Mouse (Mus musculus): ENCODE data around the gene Fam129b. TPM values are rescaled to one million over a fixed set of nuclear protein-coding genes. Genes with fewer than 3 reads are reported as not detected.

Gene Fam129b
- total and polyA plus RNA-seq, 3 experiments: 0.53 to 20.7 (median 1.5) TPM

GRCm38 (mm10) chr2:32839261-32839660 is 36.7 kb upstream of the Fam129b start:
- TF ChIP-seq TAL1 (conservative IDR thresholded peaks at IDR 0.05; ENCODE audit: low read depth, low read length) (no peak), POLR2AphosphoS5 (IDR thresholded peaks at IDR 0.05; ENCODE audit: insufficient replicate concordance, low read depth, low read length) (no peak), GATA1 (IDR thresholded peaks at IDR 0.05; ENCODE audit: borderline replicate concordance, low read length) (no peak), CTCF (IDR thresholded peaks at IDR 0.05; ENCODE audit: low read depth, low read length) (no peak), GATA2 (IDR thresholded peaks at IDR 0.05; ENCODE audit: borderline replicate concordance, low read depth, low read length) (no peak)
- Histone ChIP-seq H3K4me1 (ENCODE audit: insufficient read depth, low read depth, low read length) (peaks cover 2% of the 10 kb centered on the region; the same call in 1 of the 2 replicates), H3K27me3 (ENCODE audit: insufficient read depth, low read length) (no peaks in the 10 kb centered on the region), H3K36me3 (replicated peaks) (peaks cover 25% of the 10 kb centered on the region), H3K4me3 (ENCODE audit: low read depth, low read length) (no peak overlapping the region), H3K9me3 (replicated peaks) (no peaks in the 10 kb centered on the region)
- ATAC-seq (ENCODE audit: extremely low read depth, insufficient number of reproducible peaks, low FRiP score, poor library complexity, severe bottlenecking): no peak
- DNase-seq (ENCODE audit: low spot score): no peak

GRCm38 (mm10) chr2:32841099-32841498 is 34.8 kb upstream of the Fam129b start:
- DNase-seq (ENCODE audit: low spot score) (no peak), ATAC-seq (ENCODE audit: extremely low read depth, insufficient number of reproducible peaks, low FRiP score, poor library complexity, severe bottlenecking) (no peak)
- TF ChIP-seq TAL1 (conservative IDR thresholded peaks at IDR 0.05; ENCODE audit: low read depth, low read length) (no peak), GATA2 (IDR thresholded peaks at IDR 0.05; ENCODE audit: borderline replicate concordance, low read depth, low read length) (no peak), GATA1 (IDR thresholded peaks at IDR 0.05; ENCODE audit: borderline replicate concordance, low read length) (no peak), CTCF (IDR thresholded peaks at IDR 0.05; ENCODE audit: low read depth, low read length) (no peak), POLR2AphosphoS5 (IDR thresholded peaks at IDR 0.05; ENCODE audit: insufficient replicate concordance, low read depth, low read length) (no peak)
- Histone ChIP-seq H3K36me3 (replicated peaks) (peaks cover 25% of the 10 kb centered on the region), H3K4me3 (ENCODE audit: low read depth, low read length) (no peak overlapping the region), H3K27me3 (ENCODE audit: insufficient read depth, low read length) (no peaks in the 10 kb centered on the region), H3K9me3 (replicated peaks) (no peaks in the 10 kb centered on the region), H3K4me1 (ENCODE audit: insufficient read depth, low read depth, low read length) (peaks cover 9% of the 10 kb centered on the region)

GRCm38 (mm10) chr2:32842558-32842957 is 33.4 kb upstream of the Fam129b start:
- Histone ChIP-seq H3K4me3 (ENCODE audit: low read depth, low read length) (no peak overlapping the region), H3K4me1 (ENCODE audit: insufficient read depth, low read depth, low read length) (peaks cover 21% of the 10 kb centered on the region), H3K9me3 (replicated peaks) (no peaks in the 10 kb centered on the region), H3K27me3 (ENCODE audit: insufficient read depth, low read length) (no peaks in the 10 kb centered on the region), H3K36me3 (replicated peaks) (peaks cover 25% of the 10 kb centered on the region)
- 0 out of 2 replicates have a peak, but pooled peaks have one; percentile 8 for TF ChIP-seq CTCF (IDR thresholded peaks at IDR 0.05; ENCODE audit: low read depth, low read length)
- no peak for TF ChIP-seq TAL1 (conservative IDR thresholded peaks at IDR 0.05; ENCODE audit: low read depth, low read length)
- DNase-seq (ENCODE audit: low spot score): no peak
- no peak for ATAC-seq (ENCODE audit: extremely low read depth, insufficient number of reproducible peaks, low FRiP score, poor library complexity, severe bottlenecking)

GRCm38 (mm10) chr2:32845572-32846100 is 30.3 kb upstream of the Fam129b start:
- Histone ChIP-seq H3K4me1 (ENCODE audit: insufficient read depth, low read depth, low read length) (peaks cover 22% of the 10 kb centered on the region), H3K27me3 (ENCODE audit: insufficient read depth, low read length) (peaks cover 3% of the 10 kb centered on the region; the same call in 1 of the 2 replicates), H3K36me3 (replicated peaks) (peaks cover 12% of the 10 kb centered on the region), H3K9me3 (replicated peaks) (no peaks in the 10 kb centered on the region), H3K4me3 (ENCODE audit: low read depth, low read length) (peak overlapping the region; percentile 85)
- TF ChIP-seq TAL1 (conservative IDR thresholded peaks at IDR 0.05; ENCODE audit: low read depth, low read length) (no peak), POLR2AphosphoS5 (IDR thresholded peaks at IDR 0.05; ENCODE audit: insufficient replicate concordance, low read depth, low read length) (no peak), CTCF (IDR thresholded peaks at IDR 0.05; ENCODE audit: low read depth, low read length) (no peak), GATA1 (IDR thresholded peaks at IDR 0.05; ENCODE audit: borderline replicate concordance, low read length) (no peak), GATA2 (IDR thresholded peaks at IDR 0.05; ENCODE audit: borderline replicate concordance, low read depth, low read length) (no peak)
- ATAC-seq (ENCODE audit: extremely low read depth, insufficient number of reproducible peaks, low FRiP score, poor library complexity, severe bottlenecking) (no peak), DNase-seq (ENCODE audit: low spot score) (peak; percentile 7)

- H3K36me3 ChIP-seq (replicated peaks): peaks cover 10% of the 10 kb centered on the region
- no peak for ATAC-seq (ENCODE audit: extremely low read depth, insufficient number of reproducible peaks, low FRiP score, poor library complexity, severe bottlenecking)
- H3K27me3 ChIP-seq (ENCODE audit: insufficient read depth, low read length): peaks cover 7% of the 10 kb centered on the region
- peaks cover 22% of the 10 kb centered on the region for H3K4me1 ChIP-seq (ENCODE audit: insufficient read depth, low read depth, low read length)
- peak overlapping the region; percentile 85 for H3K4me3 ChIP-seq (ENCODE audit: low read depth, low read length)
- DNase-seq (ENCODE audit: low spot score): peak; percentile 64
- no peaks in the 10 kb centered on the region for H3K9me3 ChIP-seq (replicated peaks)
- TF ChIP-seq TAL1 (conservative IDR thresholded peaks at IDR 0.05; ENCODE audit: low read depth, low read length): no peak
- TF ChIP-seq CTCF (IDR thresholded peaks at IDR 0.05; ENCODE audit: low read depth, low read length): no peak
- TF ChIP-seq GATA1 (IDR thresholded peaks at IDR 0.05; ENCODE audit: borderline replicate concordance, low read length): no peak
- no peak for TF ChIP-seq GATA2 (IDR thresholded peaks at IDR 0.05; ENCODE audit: borderline replicate concordance, low read depth, low read length)
- no peak for TF ChIP-seq POLR2AphosphoS5 (IDR thresholded peaks at IDR 0.05; ENCODE audit: insufficient replicate concordance, low read depth, low read length)
Measured at GRCm38 (mm10) chr2:32846101-32846804, 29.7 kb upstream of the Fam129b start.

- H3K27me3 ChIP-seq (ENCODE audit: insufficient read depth, low read length): peaks cover 14% of the 10 kb centered on the region
- H3K36me3 ChIP-seq (replicated peaks): peaks cover 6% of the 10 kb centered on the region
- peak; percentile 96 for DNase-seq (ENCODE audit: low spot score)
- H3K4me1 ChIP-seq (ENCODE audit: insufficient read depth, low read depth, low read length): peaks cover 23% of the 10 kb centered on the region
- H3K4me3 ChIP-seq (ENCODE audit: low read depth, low read length): peak within 1 kb of the TSS; percentile 85
- TF ChIP-seq CTCF (IDR thresholded peaks at IDR 0.05; ENCODE audit: low read depth, low read length) (no peak), TAL1 (conservative IDR thresholded peaks at IDR 0.05; ENCODE audit: low read depth, low read length) (no peak), GATA1 (IDR thresholded peaks at IDR 0.05; ENCODE audit: borderline replicate concordance, low read length) (no peak), GATA2 (IDR thresholded peaks at IDR 0.05; ENCODE audit: borderline replicate concordance, low read depth, low read length) (no peak), POLR2AphosphoS5 (IDR thresholded peaks at IDR 0.05; ENCODE audit: insufficient replicate concordance, low read depth, low read length) (no peak)
- no peaks in the 10 kb centered on the region for H3K9me3 ChIP-seq (replicated peaks)
- peak; percentile 80 for ATAC-seq (ENCODE audit: extremely low read depth, insufficient number of reproducible peaks, low FRiP score, poor library complexity, severe bottlenecking)
Measured at GRCm38 (mm10) chr2:32846805-32847467, 29.0 kb upstream of the Fam129b start, which contains the start of gene Stxbp1. Gene Stxbp1, minus strand, starts transcription at chr2:32847245.

All from G1E (cell line).